Mouse (Mus musculus): ENCODE data around the gene Ttbk1. TPM values are rescaled to one million over a fixed set of nuclear protein-coding genes. Genes with fewer than 3 reads are reported as not detected.

The Ttbk1 gene
- polyA plus RNA-seq, 1 experiment from 2014 or later = 0.13 TPM

- no peak overlapping the region for H3K4me3 ChIP-seq (ENCODE audit: low read depth, low read length)
- H3K36me3 ChIP-seq (ENCODE audit: control insufficient read depth, insufficient read depth, low read length) = no peaks in the 10 kb centered on the region
- DNase-seq (ENCODE audit: low spot score) = no peak
- H3K27me3 ChIP-seq (ENCODE audit: control insufficient read depth, insufficient read depth, low read length) = no peaks in the 10 kb centered on the region
- H3K9ac ChIP-seq (ENCODE audit: low read length) = no peak overlapping the region
- H3K9me3 ChIP-seq (ENCODE audit: control insufficient read depth, low read length) = no peaks in the 10 kb centered on the region
- no peak overlapping the region for H3K27ac ChIP-seq (replicated peaks)
- TF ChIP-seq EP300 (optimal IDR thresholded peaks at IDR 0.05) (no peak), CTCF (IDR thresholded peaks at IDR 0.05; ENCODE audit: low read depth) (no peak)
- no peak overlapping the region for H3K4me2 ChIP-seq (replicated peaks; ENCODE audit: low read depth)
- WGBS = 67% methylated on average over 9 of the region's 9 CpGs
- no peak for ATAC-seq (ENCODE audit: low FRiP score, low TSS enrichment)
- no peaks in the 10 kb centered on the region for H3K4me1 ChIP-seq (replicated peaks; ENCODE audit: control insufficient read depth, insufficient read depth)
Measured at GRCm38 (mm10) chr17:46467830-46468229, 19.6 kb downstream of the Ttbk1 start.

- 68% methylated on average over 5 of the region's 5 CpGs for WGBS
- DNase-seq (ENCODE audit: low spot score) = no peak
- H3K4me3 ChIP-seq (ENCODE audit: low read depth, low read length) = no peak overlapping the region
- no peaks in the 10 kb centered on the region for H3K27me3 ChIP-seq (ENCODE audit: control insufficient read depth, insufficient read depth, low read length)
- no peaks in the 10 kb centered on the region for H3K9me3 ChIP-seq (ENCODE audit: control insufficient read depth, low read length)
- no peak overlapping the region for H3K9ac ChIP-seq (ENCODE audit: low read length)
- TF ChIP-seq EP300 (optimal IDR thresholded peaks at IDR 0.05) (no peak), CTCF (IDR thresholded peaks at IDR 0.05; ENCODE audit: low read depth) (no peak)
- no peak for ATAC-seq (ENCODE audit: low FRiP score, low TSS enrichment)
- no peaks in the 10 kb centered on the region for H3K4me1 ChIP-seq (replicated peaks; ENCODE audit: control insufficient read depth, insufficient read depth)
- no peak overlapping the region for H3K4me2 ChIP-seq (replicated peaks; ENCODE audit: low read depth)
- no peaks in the 10 kb centered on the region for H3K36me3 ChIP-seq (ENCODE audit: control insufficient read depth, insufficient read depth, low read length)
- no peak overlapping the region for H3K27ac ChIP-seq (replicated peaks)
Measured at GRCm38 (mm10) chr17:46462226-46462625, 25.2 kb downstream of the Ttbk1 start.

- 15% methylated on average over 8 of the region's 8 CpGs for WGBS
- TF ChIP-seq EP300 (optimal IDR thresholded peaks at IDR 0.05) = no peak
- peak; percentile 48 for TF ChIP-seq CTCF (IDR thresholded peaks at IDR 0.05; ENCODE audit: low read depth)
- Histone ChIP-seq H3K9ac (ENCODE audit: low read length) (no peak overlapping the region), H3K4me1 (replicated peaks; ENCODE audit: control insufficient read depth, insufficient read depth) (no peaks in the 10 kb centered on the region), H3K4me2 (replicated peaks; ENCODE audit: low read depth) (peak overlapping the region; percentile 56), H3K27ac (replicated peaks) (no peak overlapping the region), H3K27me3 (ENCODE audit: control insufficient read depth, insufficient read depth, low read length) (no peaks in the 10 kb centered on the region; the same call in 1 of the 2 replicates), H3K9me3 (ENCODE audit: control insufficient read depth, low read length) (no peaks in the 10 kb centered on the region), H3K36me3 (ENCODE audit: control insufficient read depth, insufficient read depth, low read length) (no peaks in the 10 kb centered on the region), H3K4me3 (ENCODE audit: low read depth, low read length) (peak overlapping the region; percentile 31; the same call in 1 of the 2 replicates)
- ATAC-seq (ENCODE audit: low FRiP score, low TSS enrichment) = no peak
- DNase-seq (ENCODE audit: low spot score) = no peak
Measured at GRCm38 (mm10) chr17:46461347-46461746, 26.1 kb downstream of the Ttbk1 start.

GRCm38 (mm10) chr17:46460673-46461072 lies 26.8 kb downstream of the Ttbk1 start:
- Histone ChIP-seq H3K9me3 (ENCODE audit: control insufficient read depth, low read length) (no peaks in the 10 kb centered on the region), H3K4me3 (ENCODE audit: low read depth, low read length) (peak overlapping the region; percentile 31), H3K9ac (ENCODE audit: low read length) (no peak overlapping the region), H3K27me3 (ENCODE audit: control insufficient read depth, insufficient read depth, low read length) (no peaks in the 10 kb centered on the region; the same call in 1 of the 2 replicates), H3K27ac (replicated peaks) (no peak overlapping the region), H3K4me2 (replicated peaks; ENCODE audit: low read depth) (peak overlapping the region; percentile 56), H3K4me1 (replicated peaks; ENCODE audit: control insufficient read depth, insufficient read depth) (no peaks in the 10 kb centered on the region), H3K36me3 (ENCODE audit: control insufficient read depth, insufficient read depth, low read length) (no peaks in the 10 kb centered on the region)
- WGBS = under 1% methylated on average over 32 of the region's 32 CpGs
- no peak for TF ChIP-seq CTCF (IDR thresholded peaks at IDR 0.05; ENCODE audit: low read depth)
- no peak for TF ChIP-seq EP300 (optimal IDR thresholded peaks at IDR 0.05)
- ATAC-seq (ENCODE audit: low FRiP score, low TSS enrichment) = no peak
- no peak for DNase-seq (ENCODE audit: low spot score)

GRCm38 (mm10) chr17:46458439-46458838 lies 29.0 kb downstream of the Ttbk1 start:
- TF ChIP-seq EP300 (optimal IDR thresholded peaks at IDR 0.05) (no peak), CTCF (IDR thresholded peaks at IDR 0.05; ENCODE audit: low read depth) (no peak)
- Histone ChIP-seq H3K36me3 (ENCODE audit: control insufficient read depth, insufficient read depth, low read length) (no peaks in the 10 kb centered on the region), H3K27me3 (ENCODE audit: control insufficient read depth, insufficient read depth, low read length) (no peaks in the 10 kb centered on the region; the same call in 1 of the 2 replicates), H3K4me1 (replicated peaks; ENCODE audit: control insufficient read depth, insufficient read depth) (peaks cover 5% of the 10 kb centered on the region; the same call in 1 of the 2 replicates), H3K9me3 (ENCODE audit: control insufficient read depth, low read length) (no peaks in the 10 kb centered on the region), H3K9ac (ENCODE audit: low read length) (no peak overlapping the region), H3K27ac (replicated peaks) (no peak overlapping the region), H3K4me3 (ENCODE audit: low read depth, low read length) (no peak overlapping the region), H3K4me2 (replicated peaks; ENCODE audit: low read depth) (no peak overlapping the region)
- no peak for ATAC-seq (ENCODE audit: low FRiP score, low TSS enrichment)
- 26% methylated on average over 3 of the region's 3 CpGs for WGBS
- DNase-seq (ENCODE audit: low spot score) = no peak

- Histone ChIP-seq H3K9me3 (ENCODE audit: control insufficient read depth, low read length) (no peaks in the 10 kb centered on the region), H3K9ac (ENCODE audit: low read length) (no peak overlapping the region), H3K4me3 (ENCODE audit: low read depth, low read length) (no peak overlapping the region), H3K27me3 (ENCODE audit: control insufficient read depth, insufficient read depth, low read length) (no peaks in the 10 kb centered on the region; the same call in 1 of the 2 replicates), H3K36me3 (ENCODE audit: control insufficient read depth, insufficient read depth, low read length) (no peaks in the 10 kb centered on the region), H3K4me1 (replicated peaks; ENCODE audit: control insufficient read depth, insufficient read depth) (peaks cover 5% of the 10 kb centered on the region; the same call in 1 of the 2 replicates), H3K27ac (replicated peaks) (no peak overlapping the region), H3K4me2 (replicated peaks; ENCODE audit: low read depth) (no peak overlapping the region)
- ATAC-seq (ENCODE audit: low FRiP score, low TSS enrichment) (no peak), DNase-seq (ENCODE audit: low spot score) (peak; percentile 70)
- TF ChIP-seq CTCF (IDR thresholded peaks at IDR 0.05; ENCODE audit: low read depth) (peak; percentile 72), EP300 (optimal IDR thresholded peaks at IDR 0.05) (no peak)
- whole genome bisulfite sequencing = 11% methylated on average over 10 of the region's 10 CpGs
Measured at GRCm38 (mm10) chr17:46457791-46458190, 29.7 kb downstream of the Ttbk1 start.
